Mouse (Mus musculus) kidney, postnatal 0 days (tissue): ENCODE data around the gene Mylk2. TPM values are rescaled to one million over a fixed set of nuclear protein-coding genes. Genes with fewer than 3 reads are reported as not detected.

ENCODE experiments used
- ATAC-seq: fragments of 200-750 bp; cut with Nextera tagmentation; replicated peaks from 2 replicates; pipeline ENCODE4 v1.8.0; 2017; ENCODE audit warnings: low read depth, moderate number of reproducible peaks, moderate TSS enrichment, moderate library complexity; ENCODE audit not compliant: low FRiP score
- DNase-seq: peaks from one replicate; pipeline ENCODE4 v3.0.0-alpha.2; 2016; ENCODE audit warnings: low spot score
- H3K27ac ChIP-seq: fragments of 300-500 bp; sonication (generic); 2 replicates; pipeline ENCODE4 v1.5.1; 2014; ENCODE audit warnings: mild to moderate bottlenecking
- H3K27me3 ChIP-seq: fragments of 300-500 bp; sonication (generic); 2 replicates; pipeline ENCODE4 v1.6.1; 2014; ENCODE audit warnings: low read length, mixed read lengths; ENCODE audit not compliant: insufficient read depth
- H3K36me3 ChIP-seq: fragments of 300-500 bp; sonication (generic); 2 replicates; pipeline ENCODE4 v1.6.1; 2014; ENCODE audit warnings: low read length, mixed read lengths; ENCODE audit not compliant: insufficient read depth
- H3K4me1 ChIP-seq: fragments of 300-500 bp; sonication (generic); replicated peaks from 2 replicates; pipeline ENCODE4 v1.6.1; 2014; ENCODE audit warnings: antibody characterized with exemption, low read length, mixed read lengths; ENCODE audit not compliant: insufficient read depth
- H3K4me2 ChIP-seq: fragments of 300-500 bp; sonication (generic); 2 replicates; pipeline ENCODE4 v1.6.1; 2014; ENCODE audit warnings: mild to moderate bottlenecking, low read length, moderate library complexity, mixed read lengths
- H3K4me3 ChIP-seq: fragments of 300-500 bp; sonication (generic); replicated peaks from 2 replicates; pipeline ENCODE4 v1.5.1; 2014; ENCODE audit warnings: low read depth, low read length
- H3K9ac ChIP-seq: fragments of 300-500 bp; sonication (generic); 2 replicates; pipeline ENCODE4 v1.6.1; 2014; ENCODE audit warnings: low read depth, low read length
- H3K9me3 ChIP-seq: fragments of 300-500 bp; sonication (generic); replicated peaks from 2 replicates; pipeline ENCODE4 v1.6.1; 2016; ENCODE audit warnings: low read length, inconsistent platforms, mixed read lengths
- CTCF ChIP-seq: IDR thresholded peaks from 2 replicates; pipeline ENCODE4 v1.5.1; 2016; ENCODE audit warnings: antibody characterized with exemption, low read depth, mild to moderate bottlenecking, moderate library complexity
- WGBS: fragments of 180-500 bp; shearing (Covaris S2); extraction: QIAGEN DNeasy Blood & Tissue Kit; methylation state at CpG from one replicate; pipeline ENCODE4 v1.1.7; 2014; 5-methylcytosine and 5-hydroxymethylcytosine counted together
- polyA plus RNA-seq: library from polyadenylated mRNA; unstranded; fragments of >200 nt; fragmentation: Nextera tagmentation; extraction: Ambion mirVana; gene quantifications from 2 replicates; pipeline ENCODE4 v1.2.1, GENCODE M21; 2015

Gene Mylk2
- polyA plus RNA-seq, 1 experiment from 2014 or later: 0.21 TPM

GRCm38 (mm10) chr2:152944013-152944412, 32.9 kb downstream of the Mylk2 start:
- no peak for DNase-seq
- Histone ChIP-seq H3K9ac (no peak overlapping the region), H3K27me3 (peaks cover 20% of the 10 kb centered on the region), H3K4me2 (no peak overlapping the region), H3K4me1 (peaks cover 9% of the 10 kb centered on the region; the same call in 1 of the 2 replicates), H3K4me3 (no peak overlapping the region), H3K27ac (no peak overlapping the region), H3K36me3 (no peaks in the 10 kb centered on the region), H3K9me3 (no peaks in the 10 kb centered on the region)
- no peak for ATAC-seq
- WGBS: 55% methylated on average over 9 of the region's 9 CpGs
- no peak for TF ChIP-seq CTCF

GRCm38 (mm10) chr2:152947098-152947497, 35.9 kb downstream of the Mylk2 start:
- no peak overlapping the region for H3K4me3 ChIP-seq
- H3K4me1 ChIP-seq: peaks cover 9% of the 10 kb centered on the region
- no peaks in the 10 kb centered on the region for H3K36me3 ChIP-seq
- DNase-seq (no peak), ATAC-seq (no peak)
- no peak overlapping the region for H3K27ac ChIP-seq
- H3K9me3 ChIP-seq: no peaks in the 10 kb centered on the region
- H3K9ac ChIP-seq: no peak overlapping the region
- WGBS: 52% methylated on average over 7 of the region's 7 CpGs
- H3K4me2 ChIP-seq: no peak overlapping the region
- H3K27me3 ChIP-seq: peaks cover 22% of the 10 kb centered on the region
- no peak for TF ChIP-seq CTCF

DNA sequence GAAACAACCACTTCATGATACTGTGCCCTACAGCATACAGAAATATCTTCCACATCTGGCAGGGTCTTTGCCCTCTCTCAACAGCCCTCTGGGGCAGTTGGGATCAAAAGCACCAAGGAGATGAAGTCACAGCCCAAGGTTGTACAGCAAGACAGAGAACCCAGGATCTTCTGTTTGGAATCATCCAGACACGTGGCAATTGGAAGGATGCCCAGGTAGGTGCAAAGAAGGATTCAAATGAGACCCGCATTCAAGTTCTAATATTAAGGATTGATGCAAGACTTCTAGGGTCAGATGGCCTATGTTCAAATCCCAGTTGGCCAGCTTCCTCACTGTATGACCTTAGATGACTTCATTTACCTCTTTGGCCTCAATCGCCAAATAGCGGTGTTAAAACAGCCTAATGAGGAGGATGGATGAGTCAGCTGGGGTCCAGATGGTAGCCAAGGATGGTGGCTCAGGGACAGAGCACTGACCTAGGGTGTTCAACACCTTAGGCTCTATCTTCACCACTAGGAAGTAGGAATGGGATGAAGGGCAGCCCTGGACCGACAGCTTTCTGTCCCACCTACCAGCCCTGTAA, 37.4 kb downstream of the Mylk2 start:
- Histone ChIP-seq H3K27me3 (peaks cover 15% of the 10 kb centered on the region), H3K4me2 (no peak overlapping the region), H3K36me3 (no peaks in the 10 kb centered on the region), H3K4me3 (no peak overlapping the region), H3K4me1 (peaks cover under 1% of the 10 kb centered on the region), H3K9ac (no peak overlapping the region), H3K27ac (no peak overlapping the region), H3K9me3 (no peaks in the 10 kb centered on the region)
- no peak for ATAC-seq
- 87% methylated on average over 5 of the region's 5 CpGs for WGBS
- TF ChIP-seq CTCF: no peak
- DNase-seq: no peak

- WGBS: 35% methylated on average over 11 of the region's 11 CpGs
- DNase-seq: no peak
- no peak for TF ChIP-seq CTCF
- H3K9me3 ChIP-seq: no peaks in the 10 kb centered on the region
- H3K9ac ChIP-seq: 0 out of 2 replicates have a peak overlapping the region, but pooled peaks have one; percentile 13
- H3K4me1 ChIP-seq: no peaks in the 10 kb centered on the region; the same call in none of the 2 replicates
- no peaks in the 10 kb centered on the region for H3K36me3 ChIP-seq
- peak overlapping the region; percentile 99 for H3K4me2 ChIP-seq
- H3K27ac ChIP-seq: no peak overlapping the region
- H3K27me3 ChIP-seq: peaks cover 6% of the 10 kb centered on the region; the same call in 1 of the 2 replicates
- peak overlapping the region; percentile 66 for H3K4me3 ChIP-seq
- 0 out of 2 replicates have a peak, but pooled peaks have one; percentile 18 for ATAC-seq
Measured at GRCm38 (mm10) chr2:152950358-152951064, 39.4 kb downstream of the Mylk2 start.

GRCm38 (mm10) chr2:152951065-152951849, 40.1 kb downstream of the Mylk2 start, which contains the start of gene Dusp15:
Gene Dusp15 (minus strand): TSS chr2:152951698.
- Histone ChIP-seq H3K4me2 (peak within 1 kb of the TSS; percentile 99), H3K36me3 (no peaks in the 10 kb centered on the region), H3K9me3 (no peaks in the 10 kb centered on the region), H3K4me1 (no peaks in the 10 kb centered on the region; the same call in none of the 2 replicates), H3K27ac (peak within 1 kb of the TSS; percentile 42; the same call in 1 of the 2 replicates), H3K9ac (peak within 1 kb of the TSS; percentile 61; the same call in 1 of the 2 replicates), H3K27me3 (peaks cover 6% of the 10 kb centered on the region; the same call in 1 of the 2 replicates), H3K4me3 (peak within 1 kb of the TSS; percentile 66)
- no peak for TF ChIP-seq CTCF
- DNase-seq (no peak), ATAC-seq (peak; percentile 41)
- WGBS: under 1% methylated on average over 41 of the region's 54 CpGs
